Mouse (Mus musculus) thymus, postnatal 0 days (tissue): ENCODE measurements around the gene Creb3l4. TPM values are rescaled to one million over a fixed set of nuclear protein-coding genes. Genes with fewer than 3 reads are reported as not detected.

Experiments
- DNase-seq: peaks from one replicate; pipeline ENCODE4 v3.0.0-alpha.2; 2015; ENCODE audit warnings: low spot score
- polyA plus RNA-seq: library from polyadenylated mRNA; unstranded; fragments of >200 nt; fragmentation: Nextera tagmentation; extraction: Ambion mirVana; gene quantifications from 2 replicates; pipeline ENCODE4 v1.2.1, GENCODE M21; 2015

Creb3l4 gene
- polyA plus RNA-seq, 1 experiment from 2014 or later: 3.9 TPM

- no peak for DNase-seq
Measured at GRCm38 (mm10) chr3:90241251-90241650, 2.1 kb downstream of the Creb3l4 start.

- peak; percentile 94 for DNase-seq
Measured at GRCm38 (mm10) chr3:90231507-90232333, 11.6 kb downstream of the Creb3l4 start, which contains the start of gene Jtb. TSS of gene Jtb (plus strand) at chr3:90231597.

- DNase-seq: no peak
Measured at GRCm38 (mm10) chr3:90231075-90231474, 12.2 kb downstream of the Creb3l4 start.

GRCm38 (mm10) chr3:90224331-90224730 lies 19.0 kb downstream of the Creb3l4 start:
- no peak for DNase-seq

- no peak for DNase-seq
Measured at GRCm38 (mm10) chr3:90222941-90223340, 20.4 kb downstream of the Creb3l4 start.

- no peak for DNase-seq
Measured at GRCm38 (mm10) chr3:90222455-90222854, 20.9 kb downstream of the Creb3l4 start.

- DNase-seq: no peak
Measured at GRCm38 (mm10) chr3:90221123-90221522, 22.2 kb downstream of the Creb3l4 start.

- DNase-seq: no peak
Measured at GRCm38 (mm10) chr3:90220531-90220951, 22.8 kb downstream of the Creb3l4 start.

GRCm38 (mm10) chr3:90220088-90220487 lies 23.2 kb downstream of the Creb3l4 start:
- peak; percentile 61 for DNase-seq

- no peak for DNase-seq
Measured at GRCm38 (mm10) chr3:90215825-90216380, 27.4 kb downstream of the Creb3l4 start.

- no peak for DNase-seq
Measured at GRCm38 (mm10) chr3:90213956-90214684, 29.2 kb downstream of the Creb3l4 start.

GRCm38 (mm10) chr3:90213377-90213866 lies 29.9 kb downstream of the Creb3l4 start, which contains the start of the genes Rps27 and Rab13:
TSS of gene Rps27 (minus strand) at chr3:90213651.
TSS of gene Rab13 (plus strand) at chr3:90213695.
- DNase-seq: peak; percentile 95

GRCm38 (mm10) chr3:90212723-90213122 lies 30.6 kb downstream of the Creb3l4 start:
- no peak for DNase-seq

- DNase-seq: no peak
Measured at GRCm38 (mm10) chr3:90211475-90212398, 31.6 kb downstream of the Creb3l4 start.

GRCm38 (mm10) chr3:90209908-90210566 lies 33.3 kb downstream of the Creb3l4 start:
- no peak for DNase-seq

GRCm38 (mm10) chr3:90208662-90209061 lies 34.6 kb downstream of the Creb3l4 start:
- DNase-seq: no peak

GRCm38 (mm10) chr3:90204582-90204981 lies 38.7 kb downstream of the Creb3l4 start:
- no peak for DNase-seq

GRCm38 (mm10) chr3:90203619-90204018 lies 39.7 kb downstream of the Creb3l4 start:
- DNase-seq: no peak

- DNase-seq: no peak
Measured at GRCm38 (mm10) chr3:90202884-90203283, 40.4 kb downstream of the Creb3l4 start.

- no peak for DNase-seq
Measured at GRCm38 (mm10) chr3:90197548-90197947, 45.8 kb downstream of the Creb3l4 start.
